ENCODE assay signal across 29 mouse cellular contexts in genomic region chr4:70398088-70398487, GRCm38 (mm10). TPM values are rescaled to one million over a fixed set of nuclear protein-coding genes. Genes with fewer than 3 reads are reported as not detected.
A peak's percentile ranks its signal among the peaks of the same experiment; 100 is the strongest.
DNase-seq lines count a peak whose midpoint lies in the region; ATAC-seq and TF ChIP-seq lines count a peak whose summit lies in the region.
"Had no signal": no experiment of that assay in that cellular context is flagged by ENCODE, and none has a peak within 500 bp of the region (broad histone marks: within the 10 kb centered on the region; RNA-seq: fewer than 3 reads in every experiment).

No protein-coding gene starts in this region.

- H3K27ac ChIP-seq in neural tube, embryonic 13.5 days (replicated peaks), result peak overlapping the region; percentile 84
- peak overlapping the region; percentile 64; the same call in 1 of the 2 replicates for H3K27ac ChIP-seq in CH12.LX (ENCODE audit: insufficient read depth, low read depth)
- H3K27ac ChIP-seq: forebrain, embryonic 10.5 days; heart, adult 2 months; heart, embryonic 15.5 days; kidney, embryonic 15.5 days; limb, embryonic 13.5 days; liver, embryonic 13.5 days; midbrain, embryonic 12.5 days had no signal

- no peak for TF ChIP-seq EP300 in CH12.LX (IDR thresholded peaks at IDR 0.05; ENCODE audit: low read length)

- peaks cover 35% of the 10 kb centered on the region for H3K4me1 ChIP-seq in neural tube, embryonic 13.5 days (replicated peaks)
- H3K4me1 ChIP-seq in CH12.LX (ENCODE audit: control insufficient read depth in 1 of 2, insufficient read depth in 2 of 2), result peaks cover 10 to 59% of the 10 kb centered on the region in 2 experiments; a peak in 3 of 4 replicates
- H3K4me1 ChIP-seq: forebrain, embryonic 10.5 days; heart, embryonic 15.5 days; kidney, embryonic 15.5 days; liver, embryonic 13.5 days; midbrain, embryonic 12.5 days had no signal

- no peaks in the 10 kb centered on the region; the same call in 1 of the 2 replicates for H3K79me2 ChIP-seq in CH12.LX (replicated peaks; ENCODE audit: control insufficient read depth, extremely low read depth, insufficient read depth, poor library complexity, severe bottlenecking)

- no peak for DNase-seq in neural tube, embryonic 10.5 days (ENCODE audit: extremely low spot score, low spot score)
- DNase-seq in CH12.LX (ENCODE audit: extremely low read depth) (peak; percentile 92), NIH3T3 (ENCODE audit: low read depth) (peak; percentile 37)
- peak; percentile 29 for DNase-seq in splenic B cell, adult 2 months (ENCODE audit: low read depth, low spot score)
- no peak for DNase-seq in lung, postnatal 4 days
- DNase-seq in thymus, postnatal 36 days, result no peak
- DNase-seq: adrenal gland, postnatal 14 days; cerebellum, adult 8-10 months; cerebellum, postnatal 36 days; gastrocnemius, postnatal 14 days; heart, adult 2 months; kidney, adult 11 months; kidney, postnatal 4 days; liver, embryonic 13.5 days; lung, adult 2 months; lung, postnatal 14 days; retina, postnatal 1 day; right cerebral cortex, postnatal 25 days; spleen, adult 18-20 months; thymus, adult 18-20 months; thymus, postnatal 4 days had no signal

- in situ Hi-C loops in CH12.LX (cut with MboI; ENCODE audit: low pct_ligation_motif_present, low pct_unique_long_range_greater_than_20kb, low sequenced_read_pairs), result no loop called here

- no peak for TF ChIP-seq RAD21 in CH12.LX (IDR thresholded peaks at IDR 0.05; ENCODE audit: low read depth, low read length)

- ATAC-seq in neural tube, embryonic 13.5 days (ENCODE audit: low read depth), result no peak
- ATAC-seq: CD4-positive, CD25-positive, alpha-beta regulatory T cell, adult 4 months; forebrain, embryonic 16.5 days had no signal

- no peaks in the 10 kb centered on the region for H3K9me3 ChIP-seq in neural tube, embryonic 13.5 days
- H3K9me3 ChIP-seq in CH12.LX (replicated peaks; ENCODE audit: low read length), result no peaks in the 10 kb centered on the region
- H3K9me3 ChIP-seq: forebrain, embryonic 10.5 days; heart, embryonic 15.5 days; kidney, embryonic 15.5 days; limb, embryonic 13.5 days; liver, embryonic 13.5 days; midbrain, embryonic 12.5 days had no signal

- dilution Hi-C loops in CH12.LX (cut with MboI; ENCODE audit: extremely low pct_ligation_motif_present, extremely low pct_unique_long_range_greater_than_20kb, low sequenced_read_pairs), result no loop called here

- peak; percentile 80 for TF ChIP-seq POLR2A in CH12.LX (IDR thresholded peaks at IDR 0.05; ENCODE audit: low read depth, low read length)

- no peak overlapping the region for H3K9ac ChIP-seq in neural tube, embryonic 13.5 days
- peak overlapping the region; percentile 76 for H3K9ac ChIP-seq in CH12.LX (ENCODE audit: insufficient read depth, low read depth)
- H3K9ac ChIP-seq: heart, embryonic 15.5 days; kidney, embryonic 15.5 days; limb, embryonic 13.5 days; liver, embryonic 13.5 days; midbrain, embryonic 12.5 days had no signal

- no peaks in the 10 kb centered on the region for H3K27me3 ChIP-seq in neural tube, embryonic 13.5 days
- H3K27me3 ChIP-seq in CH12.LX (replicated peaks), result no peaks in the 10 kb centered on the region
- no peaks in the 10 kb centered on the region for H3K27me3 ChIP-seq in splenic B cell, adult 2 months (ENCODE audit: control insufficient read depth, insufficient read depth, low read length, poor library complexity, severe bottlenecking)
- H3K27me3 ChIP-seq: heart, embryonic 15.5 days; kidney, embryonic 15.5 days; limb, embryonic 13.5 days; liver, embryonic 13.5 days; midbrain, embryonic 12.5 days had no signal

- H3K4me3 ChIP-seq in neural tube, embryonic 13.5 days, result no peak overlapping the region
- H3K4me3 ChIP-seq in CH12.LX (replicated peaks in 1 of 3; ENCODE audit: low read depth in 2 of 3, low read length in 2 of 3, poor library complexity in 1 of 3), result peak overlapping the region; percentile 58 to 83 (median 61)
- H3K4me3 ChIP-seq: forebrain, embryonic 10.5 days; heart, adult 2 months; heart, embryonic 15.5 days; kidney, embryonic 15.5 days; limb, embryonic 13.5 days; liver, embryonic 13.5 days; midbrain, embryonic 12.5 days had no signal

- H3K4me2 ChIP-seq in neural tube, embryonic 13.5 days, result no peak overlapping the region
- peak overlapping the region; percentile 52; the same call in 1 of the 2 replicates for H3K4me2 ChIP-seq in CH12.LX (ENCODE audit: insufficient read depth, low read depth, poor library complexity, severe bottlenecking)
- H3K4me2 ChIP-seq: heart, embryonic 15.5 days; kidney, embryonic 15.5 days; limb, embryonic 13.5 days; liver, embryonic 13.5 days; midbrain, embryonic 12.5 days had no signal

- no peak for TF ChIP-seq CTCF in CH12.LX (conservative IDR thresholded peaks at IDR 0.05 in 1 of 2, IDR thresholded peaks at IDR 0.05 in 1 of 2; ENCODE audit: low read depth in 2 of 2, low read length in 2 of 2)

- peaks cover 30% of the 10 kb centered on the region for H3K36me3 ChIP-seq in neural tube, embryonic 13.5 days
- peaks cover 7 to 44% of the 10 kb centered on the region in 2 experiments for H3K36me3 ChIP-seq in CH12.LX (replicated peaks in 1 of 2; ENCODE audit: control insufficient read depth in 1 of 2, insufficient read depth in 1 of 2, low read length in 1 of 2)
- H3K36me3 ChIP-seq in splenic B cell, adult 2 months (ENCODE audit: control insufficient read depth, insufficient read depth, low read length, poor library complexity, severe bottlenecking), result peaks cover 3% of the 10 kb centered on the region; the same call in 1 of the 2 replicates

- WGBS in neural tube, embryonic 13.5 days, result 81% methylated on average over 4 of the region's 4 CpGs

TF ChIP-seq in CH12.LX, 34 proteins besides CTCF, POLR2A, EP300 and RAD21:
- TF ChIP-seq HCFC1 (IDR thresholded peaks at IDR 0.05; ENCODE audit: low read depth, low read length) (peak; percentile 40; the same call in 1 of the 2 replicates), SIN3A (IDR thresholded peaks at IDR 0.05; ENCODE audit: low read length) (peak; percentile 37), ELF1 (IDR thresholded peaks at IDR 0.05; ENCODE audit: low read depth, low read length) (peak; percentile 70), IRF4 (IDR thresholded peaks at IDR 0.05; ENCODE audit: low read depth, low read length) (peak; percentile 32; the same call in 1 of the 2 replicates), USF2 (conservative IDR thresholded peaks at IDR 0.05; ENCODE audit: low read depth, low read length) (no peak), TBP (conservative IDR thresholded peaks at IDR 0.05; ENCODE audit: low read depth, low read length) (peak; percentile 93), POLR2AphosphoS2 (IDR thresholded peaks at IDR 0.05; ENCODE audit: low read depth, low read length) (0 out of 2 replicates have a peak, but pooled peaks have one; percentile 51), MXI1 (IDR thresholded peaks at IDR 0.05; ENCODE audit: low read depth, low read length) (no peak), ETS1 (conservative IDR thresholded peaks at IDR 0.05; ENCODE audit: low read depth, low read length) (0 out of 2 replicates have a peak, but pooled peaks have one; percentile 23), CHD1 (IDR thresholded peaks at IDR 0.05; ENCODE audit: low read depth, low read length) (no peak), BHLHE40 (IDR thresholded peaks at IDR 0.05; ENCODE audit: low read depth, low read length) (peak; percentile 73), MAZ (IDR thresholded peaks at IDR 0.05; ENCODE audit: low read depth, low read length) (peak; percentile 73; the same call in 1 of the 2 replicates), TCF12 (IDR thresholded peaks at IDR 0.05; ENCODE audit: low read depth, low read length) (peak; percentile 57; the same call in 1 of the 2 replicates), NELFE (IDR thresholded peaks at IDR 0.05; ENCODE audit: low read depth, low read length) (peak; percentile 86), ZMIZ1 (IDR thresholded peaks at IDR 0.05; ENCODE audit: low read depth, low read length) (peak; percentile 90), E2F4 (IDR thresholded peaks at IDR 0.05; ENCODE audit: insufficient replicate concordance, low read depth, low read length) (no peak)

RNA-seq across cellular contexts. Expression of gene Cdk5rap2, which starts 12.2 kb away (rescaled TPM):
- polyA plus RNA-seq in neural tube, embryonic 13.5 days (2015; fragmentation: Nextera tagmentation; extraction: Ambion mirVana), result 9.8 and 10.6 TPM in 2 replicates
- total RNA-seq in CH12.LX (2012; rRNA removed) (15.9 and 17.2 TPM in 2 replicates), CH12.LX (2014; rRNA removed) (10.2 and 12.1 TPM in 2 replicates)
- polyA plus RNA-seq in CH12.LX (2012; ENCODE audit: insufficient read length, low read depth), result 24.5 and 26.3 TPM in 2 replicates

Comparison
In these comparisons a context has a peak if more than half of its experiments do, and no peak if none do; other contexts are left out.
1. DNase-seq: peak in CH12.LX (single experiment), NIH3T3 (single experiment) and splenic B cell, adult 2 months (single experiment); none in neural tube, embryonic 10.5 days (single experiment), lung, postnatal 4 days (0 of 2) and thymus, postnatal 36 days (0 of 2).